Mouse (Mus musculus) frontal cortex, adult (tissue): ENCODE results near the gene Cd44.
A peak's percentile ranks its signal among the peaks of the same experiment; 100 is the strongest.

ENCODE experiments used
- ATAC-seq: cut with Nextera tagmentation; 2 replicates; pipeline ENCODE4 v1.9.2; 2017; ENCODE audit warnings: mild to moderate bottlenecking, moderate library complexity, mixed read lengths; ENCODE audit not compliant: low TSS enrichment

Gene Cd44

GRCm38 (mm10) chr2:102900875-102901827 lies at the start of gene Cd44:
TSS of gene Cd44 (minus strand) at chr2:102901665.
- ATAC-seq: peak; percentile 50

DNA sequence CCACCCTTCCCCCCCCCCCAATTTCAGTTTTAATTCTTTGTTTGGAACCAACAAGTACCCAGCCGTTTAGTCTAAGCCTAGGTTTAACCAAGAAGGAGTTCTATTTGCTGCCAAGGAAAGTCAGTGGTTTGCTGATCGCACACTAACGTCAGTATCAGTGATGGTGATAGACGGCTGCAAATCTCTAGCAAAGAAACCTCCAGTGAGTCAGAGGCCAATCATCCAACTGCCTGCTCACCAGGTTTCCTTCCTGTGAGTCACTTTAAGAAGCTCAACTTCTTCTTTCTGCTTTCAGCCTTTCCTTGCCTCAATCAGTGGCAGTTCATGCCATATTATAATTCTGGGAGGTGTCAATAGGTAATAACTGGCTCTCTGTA lies 47.0 kb upstream of the Cd44 start:
- ATAC-seq: no peak

- ATAC-seq: no peak
These were observed 46.5 kb upstream of the Cd44 start for GRCm38 (mm10) chr2:102947846-102948480.

DNA sequence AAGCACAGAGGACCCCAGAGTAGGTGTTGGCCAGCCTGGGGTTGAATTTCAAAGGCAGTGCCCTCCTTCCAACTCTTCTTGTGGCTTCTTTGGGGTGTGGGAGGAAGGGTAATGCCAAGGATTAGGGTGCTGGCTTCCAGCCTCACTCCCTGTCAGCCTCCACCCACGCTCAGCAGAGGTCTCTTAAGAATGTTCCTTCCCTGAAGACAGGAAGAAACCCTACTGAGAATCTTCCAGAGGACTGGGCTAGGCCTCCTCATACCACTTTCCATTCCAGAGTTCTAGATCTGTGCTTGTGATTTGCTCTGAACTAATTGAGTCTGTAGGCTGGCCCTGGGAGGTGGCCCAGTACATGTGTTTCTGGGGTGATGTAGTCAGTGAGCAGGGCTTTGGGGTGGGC lies 43.6 kb upstream of the Cd44 start:
- no peak for ATAC-seq

GRCm38 (mm10) chr2:102944415-102945012 lies 43.0 kb upstream of the Cd44 start:
- ATAC-seq: peak; percentile 36

GRCm38 (mm10) chr2:102943983-102944382 lies 42.5 kb upstream of the Cd44 start:
- peak; percentile 67 for ATAC-seq

DNA sequence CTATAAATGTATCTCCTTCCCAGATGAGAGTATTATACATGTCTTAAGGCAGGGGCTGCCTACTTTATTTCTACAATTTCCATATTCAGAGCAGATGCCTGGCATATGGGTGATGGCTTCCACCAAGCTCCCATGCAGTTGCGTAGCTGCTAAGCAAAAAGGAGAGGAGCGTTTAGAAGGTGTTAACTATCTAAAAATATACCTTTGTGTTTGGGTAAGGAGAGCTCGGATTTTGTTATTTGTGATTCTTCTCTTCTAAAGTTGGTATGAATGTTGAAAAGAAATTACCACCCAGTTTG lies 41.3 kb upstream of the Cd44 start:
- ATAC-seq: peak; percentile 53

DNA sequence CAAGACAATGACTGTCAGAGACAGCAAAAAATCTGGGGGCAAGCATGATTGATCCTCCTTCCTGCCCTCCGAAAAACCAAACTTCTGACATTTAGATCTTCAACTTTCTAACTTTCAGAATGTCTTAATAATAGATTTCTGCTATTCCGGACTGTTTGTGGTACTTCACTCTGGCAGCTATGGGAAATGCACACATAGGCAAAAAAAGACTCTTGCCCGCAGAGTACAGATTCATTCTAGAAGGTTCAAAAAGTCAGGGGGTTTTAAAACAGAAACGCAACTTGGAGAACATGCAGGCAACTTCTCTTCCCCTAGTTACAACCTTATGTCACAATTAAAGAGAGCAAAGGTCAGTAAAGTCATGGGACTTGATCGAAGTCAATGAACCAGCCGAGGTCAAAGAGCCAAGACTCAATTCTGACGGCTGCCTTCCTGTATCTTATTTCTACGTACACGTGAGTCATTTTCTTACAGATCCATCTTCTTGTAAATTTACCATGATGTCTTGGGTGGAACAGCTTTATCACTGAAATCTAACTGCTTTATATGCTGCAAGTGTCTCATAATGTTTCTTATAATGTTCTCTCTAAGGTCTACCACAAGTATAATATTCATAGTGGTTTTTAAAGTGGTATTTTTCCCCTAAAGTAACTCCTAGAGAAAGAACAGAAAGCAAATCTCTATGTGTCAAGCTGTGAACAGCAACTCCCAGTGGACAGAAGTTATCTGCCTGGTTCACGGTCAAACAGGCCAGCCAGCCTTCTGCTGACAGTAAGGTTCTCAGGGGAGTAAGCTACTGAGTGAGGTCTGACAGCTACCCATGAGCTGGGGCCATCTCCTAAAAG lies 40.7 kb upstream of the Cd44 start:
- no peak; the same call in 1 of the 2 replicates for ATAC-seq

DNA sequence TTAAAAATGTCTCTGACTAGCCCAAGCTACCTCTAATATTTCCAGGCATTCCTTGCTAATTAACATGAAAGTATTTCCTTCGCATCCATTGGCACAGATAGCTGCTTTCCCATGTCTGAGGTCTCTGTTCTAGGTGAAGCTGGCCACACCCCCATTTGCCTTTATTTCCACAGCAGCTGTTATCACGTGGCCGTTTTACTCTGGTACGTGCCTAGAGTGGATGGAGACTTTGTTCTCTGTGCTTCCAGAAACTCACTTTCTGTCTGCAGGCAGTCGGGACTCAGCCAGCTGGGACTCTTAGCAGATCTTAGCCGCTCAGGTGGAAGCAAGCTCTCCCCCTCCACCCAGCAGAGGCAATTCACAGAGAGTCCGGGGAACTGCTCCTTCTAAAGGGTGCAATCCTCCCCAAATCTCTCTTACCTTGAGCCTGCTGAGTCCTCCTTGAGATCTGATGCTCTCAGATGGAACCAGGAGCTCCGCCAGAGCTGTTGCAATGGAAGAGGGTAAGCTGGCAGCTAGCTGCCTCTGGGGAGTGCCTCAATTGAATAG lies 39.4 kb upstream of the Cd44 start:
- no peak for ATAC-seq

GRCm38 (mm10) chr2:102940158-102940557 lies 38.7 kb upstream of the Cd44 start:
- no peak for ATAC-seq

GRCm38 (mm10) chr2:102936886-102937285 lies 35.4 kb upstream of the Cd44 start:
- ATAC-seq: no peak; the same call in 1 of the 2 replicates

- ATAC-seq: no peak
These were observed 33.4 kb upstream of the Cd44 start for GRCm38 (mm10) chr2:102934834-102935233.

DNA sequence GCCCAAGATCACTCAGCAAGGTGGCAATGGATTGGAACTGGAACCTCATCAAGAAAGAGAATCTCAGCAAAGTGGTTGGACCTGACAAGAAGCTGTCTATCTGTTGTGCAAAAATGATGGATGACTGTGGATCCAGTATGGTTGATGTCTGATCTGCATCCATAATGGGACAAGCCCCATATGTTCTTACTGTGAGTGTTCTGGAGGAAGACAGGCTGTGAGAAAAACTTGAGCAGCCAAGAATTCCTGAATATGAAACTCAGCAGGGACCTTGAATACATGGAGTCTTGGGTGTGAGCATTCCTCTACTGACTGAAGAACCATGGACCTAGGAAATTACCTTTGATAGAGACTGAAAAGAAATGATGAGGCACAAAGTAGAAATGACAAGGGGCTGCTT lies 32.3 kb upstream of the Cd44 start:
- ATAC-seq: peak; percentile 69

DNA sequence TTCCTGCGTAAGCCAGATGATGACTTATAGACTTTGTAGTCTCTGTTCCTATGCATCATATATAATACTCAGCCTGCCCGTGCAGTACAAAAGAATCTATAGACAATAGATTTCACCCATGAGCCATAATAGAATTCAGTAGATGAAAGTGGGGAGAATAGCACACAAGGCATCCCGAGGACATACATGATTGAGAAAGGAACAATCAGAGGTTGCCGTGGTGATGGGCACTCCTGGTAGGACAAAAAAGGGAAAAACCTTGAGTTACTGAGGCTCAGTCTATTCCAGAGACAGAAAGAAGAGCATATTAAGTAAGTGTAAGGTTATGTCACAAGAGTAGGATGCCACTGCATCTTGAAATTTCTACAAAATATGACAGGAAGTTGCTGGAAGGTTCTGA lies 31.7 kb upstream of the Cd44 start:
- no peak for ATAC-seq

DNA sequence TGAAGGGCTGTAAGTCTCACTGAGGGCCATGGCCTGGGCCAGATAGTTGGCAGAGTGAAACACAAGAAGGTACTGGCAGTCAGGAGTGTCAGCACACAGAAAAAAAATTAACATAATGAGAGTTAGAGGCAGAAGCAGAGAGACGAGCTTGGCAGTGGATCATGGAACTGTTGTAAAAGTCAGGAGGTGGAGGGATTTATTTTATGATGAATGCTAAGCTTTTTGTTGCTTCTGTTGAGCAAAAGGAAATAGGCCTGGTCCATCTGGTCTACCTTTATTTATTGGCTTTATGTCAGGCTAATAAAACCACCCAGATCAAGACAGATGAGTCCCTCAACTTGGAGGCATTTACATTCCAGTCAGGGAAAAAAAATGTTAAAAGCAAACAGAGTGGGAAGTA lies 31.2 kb upstream of the Cd44 start:
- ATAC-seq: no peak

DNA sequence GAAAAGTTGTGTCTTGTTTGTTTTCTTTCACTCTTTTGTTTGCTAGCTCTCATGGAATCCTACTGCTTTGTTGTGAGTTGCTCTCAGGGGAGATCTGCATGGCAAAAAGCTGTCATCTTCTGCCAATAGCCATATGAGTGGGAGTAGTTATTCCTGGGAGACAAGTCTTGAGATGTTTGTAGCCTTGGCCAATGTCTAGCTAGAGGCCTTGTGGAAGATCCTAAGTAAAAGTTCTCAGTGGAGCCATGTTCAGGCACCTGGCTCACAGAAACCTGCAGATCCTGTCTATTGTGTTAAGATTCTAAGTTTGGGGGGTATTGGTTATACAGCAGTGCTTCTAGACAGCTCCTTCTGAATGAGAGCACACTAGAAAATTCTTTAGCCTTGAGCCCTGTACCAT lies 26.7 kb upstream of the Cd44 start:
- 0 out of 2 replicates have a peak, but pooled peaks have one; percentile 34 for ATAC-seq

DNA sequence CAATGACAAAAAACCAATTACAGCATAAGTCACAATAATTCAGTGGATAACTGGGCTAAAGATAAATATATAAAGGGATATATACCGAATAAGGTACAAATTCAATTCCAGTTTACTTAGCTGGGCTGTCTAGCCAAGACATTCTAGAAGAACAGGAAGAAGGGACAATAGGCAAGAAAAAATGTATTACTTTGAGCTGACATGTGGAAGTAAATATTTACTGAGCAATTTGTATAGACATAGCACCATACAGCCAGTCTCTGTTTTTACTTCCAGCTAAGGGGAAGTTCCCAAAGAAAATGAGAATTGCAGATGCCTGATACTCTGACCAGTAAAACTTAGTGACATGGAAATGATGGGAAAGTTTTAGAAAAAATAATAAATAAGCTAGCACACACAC lies 23.0 kb upstream of the Cd44 start:
- ATAC-seq: no peak

GRCm38 (mm10) chr2:102923682-102924081 lies 22.2 kb upstream of the Cd44 start:
- ATAC-seq: no peak

GRCm38 (mm10) chr2:102922066-102922465 lies 20.6 kb upstream of the Cd44 start:
- ATAC-seq: peak; percentile 98

DNA sequence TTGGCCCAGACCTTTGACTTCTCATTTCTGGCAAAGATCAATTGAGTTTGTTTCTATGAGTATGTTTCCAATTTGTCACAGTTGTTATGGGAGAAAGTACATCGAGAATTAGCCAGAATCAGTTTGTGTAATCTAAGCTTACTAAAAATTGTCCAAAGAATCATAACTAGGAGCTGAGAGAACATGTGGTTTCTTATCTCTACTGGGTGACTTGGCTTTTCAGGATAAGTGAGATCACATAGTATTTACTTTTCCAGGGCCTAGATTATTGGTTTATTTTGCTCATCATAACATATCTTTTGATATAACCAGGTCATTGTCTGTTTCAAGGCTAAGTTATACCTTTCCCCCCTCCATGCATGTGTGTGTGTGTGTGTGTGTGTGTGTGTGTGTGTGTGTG lies 16.8 kb upstream of the Cd44 start:
- ATAC-seq: no peak

GRCm38 (mm10) chr2:102916596-102916995 lies 15.1 kb upstream of the Cd44 start:
- peak; percentile 89 for ATAC-seq

DNA sequence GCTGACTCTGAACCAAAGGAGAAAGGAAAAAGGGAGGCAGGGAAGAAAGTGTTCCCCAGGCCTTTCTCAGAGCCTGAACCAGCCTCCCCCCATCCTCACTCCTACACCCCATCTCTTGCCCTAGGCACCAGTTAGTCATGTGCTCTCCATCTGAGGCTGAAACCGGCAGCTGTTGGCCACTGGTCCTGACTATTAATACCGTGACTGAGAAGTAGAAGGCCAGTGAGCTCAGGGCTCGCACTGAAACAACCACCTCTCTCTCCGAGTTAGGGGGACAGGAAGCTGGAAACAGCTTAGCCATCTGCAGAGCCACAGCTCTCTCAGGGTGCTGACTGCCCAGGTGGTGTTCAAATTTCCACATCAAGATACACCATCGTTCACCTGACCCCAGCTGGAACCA lies 13.2 kb upstream of the Cd44 start:
- no peak for ATAC-seq
